Mouse (Mus musculus): ENCODE data around the gene Bik. TPM values are rescaled to one million over a fixed set of nuclear protein-coding genes. Genes with fewer than 3 reads are reported as not detected.

Gene Bik
- polyA plus RNA-seq, 1 experiment: not detected

- TF ChIP-seq POLR2A (IDR thresholded peaks at IDR 0.05; ENCODE audit: low read depth, low read length) (no peak), CTCF (IDR thresholded peaks at IDR 0.05; ENCODE audit: borderline replicate concordance, insufficient read depth, low read length) (no peak)
- Histone ChIP-seq H3K4me3 (ENCODE audit: insufficient read depth, low read length) (no peak overlapping the region), H3K27ac (ENCODE audit: insufficient read depth, low read length) (no peak overlapping the region), H3K4me1 (ENCODE audit: control insufficient read depth, insufficient read depth, low read length) (peaks cover 3% of the 10 kb centered on the region)
These were observed 65.9 kb downstream of the Bik start for GRCm38 (mm10) chr15:83592260-83593188.

GRCm38 (mm10) chr15:83593189-83593585 is 66.5 kb downstream of the Bik start:
- H3K4me3 ChIP-seq (ENCODE audit: insufficient read depth, low read length): peak overlapping the region; percentile 93
- H3K27ac ChIP-seq (ENCODE audit: insufficient read depth, low read length): peak overlapping the region; percentile 21; the same call in 1 of the 2 replicates
- TF ChIP-seq CTCF (IDR thresholded peaks at IDR 0.05; ENCODE audit: borderline replicate concordance, insufficient read depth, low read length) (no peak), POLR2A (IDR thresholded peaks at IDR 0.05; ENCODE audit: low read depth, low read length) (no peak)
- H3K4me1 ChIP-seq (ENCODE audit: control insufficient read depth, insufficient read depth, low read length): peaks cover 3% of the 10 kb centered on the region

GRCm38 (mm10) chr15:83593702-83594512 is 67.2 kb downstream of the Bik start:
- TF ChIP-seq CTCF (IDR thresholded peaks at IDR 0.05; ENCODE audit: borderline replicate concordance, insufficient read depth, low read length) (no peak), POLR2A (IDR thresholded peaks at IDR 0.05; ENCODE audit: low read depth, low read length) (peak; percentile 47)
- peak overlapping the region; percentile 34; the same call in 1 of the 2 replicates for H3K27ac ChIP-seq (ENCODE audit: insufficient read depth, low read length)
- H3K4me3 ChIP-seq (ENCODE audit: insufficient read depth, low read length): peak overlapping the region; percentile 93
- peaks cover 3% of the 10 kb centered on the region for H3K4me1 ChIP-seq (ENCODE audit: control insufficient read depth, insufficient read depth, low read length)

Other genes with a start within 250 kb of the Bik start
- 51.9 and 55.2 TPM in 2 replicates for gene Arfgap3, start 176.6 kb upstream of the Bik start, polyA plus RNA-seq (2011; ENCODE audit: insufficient read length, low read depth, missing spikeins)
- gene Pacsin2, start 62.3 kb upstream of the Bik start, polyA plus RNA-seq (2011; ENCODE audit: insufficient read length, low read depth, missing spikeins): 62.0 and 75.6 TPM in 2 replicates
- gene Ttll1, start 16.0 kb upstream of the Bik start, polyA plus RNA-seq (2011; ENCODE audit: insufficient read length, low read depth, missing spikeins): 12.3 and 18.2 TPM in 2 replicates
- 123 and 179 TPM in 2 replicates for gene Tspo, start 36.7 kb downstream of the Bik start, polyA plus RNA-seq (2011; ENCODE audit: insufficient read length, low read depth, missing spikeins)
- 17.5 and 18.6 TPM in 2 replicates for gene Mcat, start 36.9 kb downstream of the Bik start, polyA plus RNA-seq (2011; ENCODE audit: insufficient read length, low read depth, missing spikeins)
- 26.1 and 34.6 TPM in 2 replicates for gene Ttll12, start 68.3 kb downstream of the Bik start, polyA plus RNA-seq (2011; ENCODE audit: insufficient read length, low read depth, missing spikeins)
- gene Scube1, start 198.2 kb downstream of the Bik start, polyA plus RNA-seq (2011; ENCODE audit: insufficient read length, low read depth, missing spikeins): 2.2 and 6.3 TPM in 2 replicates

All from embryonic fibroblast, embryonic 13.5 days (primary cell).